Mouse (Mus musculus) layer of hippocampus, postnatal 14 days (tissue): ENCODE measurements around the gene Gse1. TPM values are rescaled to one million over a fixed set of nuclear protein-coding genes. Genes with fewer than 3 reads are reported as not detected.

Experiments
- DNase-seq, 2 experiments: peaks; one replicate each; pipeline ENCODE4 v3.0.0; 2021 to 2022; ENCODE audit warnings: low spot score in 2 of 2, mixed read lengths in 1 of 2
- total RNA-seq, 2 experiments: library from RNA; stranded (reverse); gene quantifications; 2 replicates each; pipeline ENCODE4 v1.2.3; 2021

Gene Gse1
- total RNA-seq, 2 experiments from 2014 or later: 94.0 to 107 TPM

DNA sequence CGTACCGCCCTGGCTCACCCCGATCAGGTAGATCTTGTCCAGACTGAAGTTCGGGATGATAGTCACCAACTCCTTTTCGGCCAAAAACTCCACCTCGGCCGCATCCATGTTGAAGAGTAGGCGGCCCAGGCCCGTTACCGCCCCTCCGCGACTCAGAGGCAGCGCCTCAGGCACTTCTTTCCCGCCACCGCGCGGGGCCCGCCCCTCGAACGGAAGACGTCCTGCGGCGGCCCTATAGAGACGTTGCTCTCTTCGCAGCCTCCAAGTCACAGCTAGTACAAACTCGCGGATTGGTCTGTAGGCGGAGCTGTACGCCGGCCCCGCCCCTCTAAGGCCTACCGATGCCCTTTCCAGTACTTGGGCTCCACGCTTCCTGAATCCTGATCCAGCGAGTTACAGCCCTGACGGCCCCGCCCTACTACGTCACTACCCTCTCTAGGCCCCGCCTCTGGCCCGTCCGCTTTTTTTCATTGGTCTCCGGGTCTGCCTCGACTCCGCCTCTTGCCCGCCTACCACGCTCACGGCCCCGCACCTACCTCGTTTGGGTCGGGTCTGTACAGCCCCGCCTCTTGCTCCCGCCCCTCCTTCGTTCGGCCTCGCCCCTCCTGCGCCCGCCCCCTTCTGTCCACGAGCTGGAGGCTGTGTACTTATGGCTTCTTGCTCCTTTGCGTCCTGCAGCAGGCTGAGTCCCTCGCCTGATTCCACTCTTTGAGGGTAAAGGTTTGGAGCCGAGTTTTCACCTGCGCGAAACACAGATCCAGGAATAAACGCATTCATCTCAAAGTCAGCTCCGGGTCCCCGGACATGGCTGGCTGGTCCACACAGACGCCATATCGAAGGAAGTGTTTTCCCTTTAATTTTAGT lies 360.9 kb downstream of the Gse1 start, which contains the start of gene Gins2:
Gene Gins2, minus strand, starts transcription at position 397 of the 864 bp plus-strand sequence.
- peak; percentile 99 to 100 for DNase-seq

DNA sequence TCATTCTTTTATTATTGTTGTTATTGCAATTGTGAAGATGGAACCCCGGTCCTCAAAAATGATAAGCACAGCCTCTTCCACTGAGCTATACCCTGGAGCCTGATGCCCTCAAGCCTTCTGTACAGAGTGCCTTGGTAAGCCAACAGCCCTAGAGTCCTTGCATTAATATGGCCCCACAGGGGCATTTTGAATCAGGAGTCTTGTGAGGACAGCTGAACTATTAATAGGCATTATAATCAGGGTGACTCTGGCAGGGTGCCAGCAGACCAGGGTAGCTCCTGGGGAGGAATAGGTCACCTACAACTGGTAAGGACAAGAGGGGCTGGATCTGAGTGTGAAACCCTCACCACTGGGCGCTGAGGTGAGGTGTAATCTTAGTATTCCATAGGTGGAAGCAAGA lies 361.7 kb downstream of the Gse1 start:
- DNase-seq: no peak

DNA sequence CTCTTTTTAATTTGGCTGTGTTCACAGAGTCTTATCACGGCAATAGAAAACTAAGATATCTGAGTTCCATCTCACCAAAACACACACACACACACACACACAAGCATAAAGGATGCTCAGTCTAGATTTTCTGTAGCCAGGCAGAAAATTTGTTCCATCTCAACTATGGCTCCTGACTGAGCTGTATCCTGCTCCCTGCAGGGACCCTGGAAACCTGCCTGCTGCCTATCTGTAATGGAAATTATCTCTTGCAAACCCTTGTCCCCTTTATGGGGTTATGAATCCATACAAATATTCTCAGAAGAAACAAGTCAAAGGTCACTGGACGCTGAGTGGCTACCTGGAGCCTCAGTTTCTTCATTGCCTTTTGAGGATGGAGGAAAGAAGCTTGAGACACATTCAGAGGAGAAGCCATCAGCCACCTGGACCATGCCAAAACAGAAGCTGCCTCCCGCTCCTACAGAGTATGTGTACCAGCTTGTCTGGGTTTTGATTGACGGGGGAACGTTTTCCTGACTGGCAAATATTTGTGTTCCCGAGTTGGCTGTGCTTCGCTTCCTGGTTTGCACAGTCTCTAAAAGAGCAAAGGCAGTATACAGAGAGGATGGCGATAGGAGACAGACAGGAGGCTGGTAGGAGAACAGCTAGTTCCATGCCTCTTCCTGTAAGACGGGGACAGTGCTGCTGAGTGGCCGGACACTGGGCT lies 363.5 kb downstream of the Gse1 start:
- peak in 1 of 2 experiments; percentile 84 for DNase-seq

DNA sequence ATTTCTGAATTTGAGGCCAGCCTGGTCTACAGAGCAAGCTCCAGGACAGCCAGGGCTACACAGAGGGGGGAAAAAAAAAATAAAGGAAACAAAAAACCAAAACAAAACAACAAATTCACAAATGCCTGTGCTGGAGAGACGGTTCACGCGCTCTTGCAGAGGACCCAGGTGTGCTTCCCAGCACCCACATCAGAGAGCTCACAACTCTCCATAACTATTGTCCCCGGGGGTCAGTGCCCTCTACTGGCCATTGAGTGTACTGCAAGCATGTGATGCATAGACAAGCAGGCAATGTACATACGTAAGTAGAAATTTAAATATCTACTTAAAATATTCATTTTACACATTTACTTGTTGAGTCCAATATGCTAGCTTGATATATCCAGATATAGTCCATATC lies 366.3 kb downstream of the Gse1 start:
- no peak for DNase-seq

DNA sequence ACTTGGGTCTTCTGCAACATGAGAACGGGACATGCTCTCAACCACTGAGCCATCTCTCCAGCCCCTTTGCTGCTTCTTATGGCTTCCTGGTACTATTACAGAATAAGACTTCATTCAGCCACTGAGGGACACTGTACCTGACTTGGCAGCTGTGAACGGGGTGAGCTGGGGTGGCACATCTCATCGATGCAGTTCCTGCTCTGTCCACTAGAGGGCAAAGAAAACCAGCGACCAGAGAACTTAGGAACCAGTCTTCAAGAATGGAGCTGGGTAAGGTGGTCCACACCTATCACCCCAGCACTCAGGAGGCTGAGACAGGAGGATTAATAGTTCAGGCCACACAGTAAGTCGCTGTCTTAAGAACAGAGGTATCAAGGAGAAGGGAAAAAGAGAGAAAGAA lies 367.7 kb downstream of the Gse1 start:
- DNase-seq: peak in 1 of 2 experiments; percentile 36

DNA sequence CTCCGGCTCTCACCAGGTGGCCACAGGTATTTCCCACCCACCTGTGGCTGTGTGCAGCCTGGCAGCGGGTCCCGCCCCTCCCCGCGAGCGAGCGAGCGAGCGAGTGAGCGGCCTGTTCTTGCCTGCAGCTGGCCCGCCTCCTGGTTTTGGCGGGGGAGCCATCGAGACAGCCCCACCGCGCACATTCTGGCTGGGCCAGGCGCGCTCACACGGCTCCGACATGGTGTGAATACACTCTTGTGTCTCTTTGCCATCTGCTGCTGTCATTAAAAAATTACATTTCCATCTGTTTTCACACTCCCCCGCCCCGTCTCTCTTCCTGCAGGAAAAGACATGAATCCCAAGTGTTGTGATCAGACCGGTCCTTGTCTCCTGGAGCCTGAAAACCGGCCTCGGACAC lies 370.3 kb downstream of the Gse1 start:
- DNase-seq: peak; percentile 77 to 92

DNA sequence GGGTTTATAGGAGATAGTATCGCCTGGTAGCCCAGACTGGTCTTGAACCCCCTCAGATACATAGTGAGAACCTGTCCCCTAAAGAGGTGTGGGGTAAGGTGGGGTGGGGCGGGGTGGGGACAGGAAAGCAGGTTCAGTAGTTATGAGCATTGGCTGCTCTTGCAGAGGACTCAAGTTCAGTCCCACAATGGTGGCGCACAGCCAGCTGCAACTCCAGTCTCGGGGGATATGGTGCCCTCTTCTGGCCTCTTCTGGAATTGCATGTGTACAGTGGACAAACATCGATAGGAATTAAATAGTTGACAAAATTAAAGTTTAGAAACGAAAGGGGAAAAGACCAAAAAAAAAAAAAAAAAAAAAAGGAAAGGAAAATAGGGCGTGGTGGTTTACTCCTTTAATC lies 371.2 kb downstream of the Gse1 start:
- peak; percentile 78 to 82 for DNase-seq

DNA sequence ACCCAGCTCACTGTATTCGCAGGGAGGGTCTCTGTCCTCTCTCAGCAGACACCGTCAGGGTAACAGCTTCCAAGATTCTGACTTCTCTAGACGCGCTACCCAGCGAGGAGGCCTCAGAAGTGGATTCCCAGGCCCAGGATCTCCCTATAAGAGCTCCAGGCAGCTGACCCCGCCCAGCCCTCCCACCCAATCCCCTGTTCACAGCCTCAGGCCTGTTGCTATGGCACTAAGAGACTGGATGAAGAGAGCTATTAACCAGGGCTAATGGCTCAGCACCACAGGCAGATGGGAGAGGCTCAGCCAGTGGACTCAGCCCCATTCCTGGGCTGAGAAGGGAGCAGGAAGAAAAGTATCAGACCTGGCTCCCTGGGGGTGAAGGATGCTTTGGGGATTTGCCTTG lies 374.4 kb downstream of the Gse1 start:
- DNase-seq: no peak

DNA sequence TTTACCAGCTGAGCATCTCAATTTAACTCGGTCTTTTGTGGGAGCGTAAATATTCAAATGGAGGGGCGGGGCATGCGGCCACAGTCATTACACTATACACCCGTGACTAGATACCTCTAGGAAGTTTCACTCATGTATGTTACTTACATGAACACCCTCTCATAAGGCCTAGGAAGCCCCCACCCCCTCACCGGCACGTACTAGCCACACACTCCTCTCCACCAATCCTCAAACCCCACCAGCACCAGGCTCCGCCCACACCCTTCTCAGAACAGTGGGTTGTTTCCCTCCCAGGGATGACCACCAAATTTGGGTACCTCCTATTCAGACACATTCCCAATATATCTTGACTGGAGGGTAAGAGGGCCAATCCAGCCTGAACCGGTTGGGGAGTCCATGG lies 379.2 kb downstream of the Gse1 start:
- DNase-seq: no peak

DNA sequence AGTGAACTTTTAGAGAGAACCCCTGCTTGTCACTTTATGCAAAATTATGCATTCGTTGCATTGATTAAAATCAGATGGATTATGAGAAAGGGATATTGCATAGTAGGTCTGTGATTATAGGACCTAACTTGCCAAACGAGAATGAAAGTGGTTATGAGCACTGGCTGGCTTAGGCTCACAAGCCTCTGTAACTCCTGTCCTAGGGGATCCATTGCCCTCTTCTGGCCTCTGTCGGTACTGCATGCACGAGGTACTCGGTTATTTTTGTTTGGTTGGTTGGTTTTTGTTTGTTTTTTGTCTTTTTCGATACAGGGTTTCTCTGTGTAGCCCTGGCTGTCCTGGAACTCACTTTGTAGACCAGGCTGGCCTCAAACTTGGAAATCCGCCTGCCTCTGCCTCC lies 379.6 kb downstream of the Gse1 start:
- DNase-seq: peak; percentile 78 to 79

DNA sequence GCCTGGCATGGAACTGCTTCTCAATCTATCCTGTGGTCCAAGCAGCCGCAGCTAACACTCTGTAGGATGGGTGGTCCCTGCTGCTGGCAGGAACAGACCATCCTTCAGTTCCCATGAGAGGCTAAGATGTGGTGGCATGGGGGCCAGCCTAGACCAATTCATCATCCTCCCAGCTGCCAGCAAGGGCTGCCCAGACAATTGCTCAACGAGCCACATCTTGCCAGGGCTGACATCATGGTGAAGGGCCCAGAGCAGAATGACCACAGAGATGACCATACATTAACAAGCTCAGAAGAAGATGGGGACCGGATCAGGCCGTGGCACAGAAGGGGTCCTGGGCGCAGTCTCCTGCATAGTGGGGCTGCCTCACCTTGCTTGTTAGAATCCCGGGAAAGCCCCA lies 382.6 kb downstream of the Gse1 start:
- DNase-seq: no peak

DNA sequence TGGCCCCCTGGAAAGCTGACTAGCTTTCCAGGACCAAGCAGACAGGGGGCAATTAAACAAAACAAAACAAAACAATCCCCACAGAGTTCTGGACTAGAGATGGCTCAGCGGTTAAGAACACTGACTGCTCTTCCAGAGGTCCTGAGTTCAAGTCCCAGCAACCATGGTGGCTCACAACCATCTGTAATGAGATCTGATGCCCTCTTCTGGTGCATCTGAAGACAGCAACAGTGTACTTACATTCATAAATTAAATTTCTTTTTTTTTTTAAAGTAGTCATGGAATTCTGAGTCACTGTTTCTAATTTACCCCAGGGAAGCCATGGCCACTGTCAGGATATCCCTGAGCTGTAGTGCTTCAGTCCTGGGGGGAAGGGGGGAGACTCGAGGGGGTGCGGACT lies 386.2 kb downstream of the Gse1 start:
- no peak for DNase-seq

DNA sequence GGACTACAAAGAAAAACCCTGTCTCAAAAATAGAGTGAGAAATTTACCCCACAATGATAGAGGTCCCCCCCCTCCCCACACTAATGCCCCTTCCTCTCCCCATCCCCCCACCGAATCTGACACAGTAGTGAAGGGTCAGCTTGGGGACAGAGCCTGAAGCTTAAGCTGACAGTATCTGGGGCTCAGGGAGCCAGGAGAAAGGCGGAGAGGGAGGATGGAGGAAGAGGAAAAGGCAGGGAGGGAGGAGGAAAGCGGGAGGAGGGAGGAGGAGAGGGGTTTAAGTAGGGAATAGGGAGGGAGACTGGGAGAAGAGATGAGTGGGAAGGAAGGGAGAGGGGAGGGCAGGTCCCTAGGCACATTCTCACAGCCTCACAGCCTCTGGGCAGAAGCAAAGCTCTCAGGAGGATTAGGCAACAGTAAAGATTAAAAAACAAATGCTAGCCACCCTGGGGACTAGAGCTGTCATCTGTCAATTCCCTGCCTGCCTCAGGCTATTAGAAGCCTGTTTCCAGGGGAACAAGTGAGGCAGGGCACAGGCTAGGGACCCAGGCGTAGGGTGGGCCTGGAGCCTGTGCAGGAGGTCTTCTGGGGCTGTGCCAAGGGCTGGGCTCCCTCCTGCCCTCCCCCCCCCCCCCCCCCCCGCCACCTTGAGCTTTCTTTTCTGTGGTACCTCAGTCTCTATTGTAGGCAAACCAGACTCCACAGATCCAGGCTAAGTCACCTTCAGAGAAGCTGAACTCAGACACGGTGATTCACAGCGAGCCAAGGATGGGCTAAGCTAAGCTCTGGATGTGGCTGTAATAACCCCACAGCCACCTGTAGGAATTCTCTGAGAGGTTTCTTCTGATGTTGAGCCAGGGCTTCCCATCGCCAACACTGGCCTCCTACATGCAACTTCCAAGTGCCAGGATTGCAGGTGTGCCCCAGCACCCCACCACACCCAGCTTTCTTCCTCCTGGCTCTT lies 388.7 kb downstream of the Gse1 start:
- no peak for DNase-seq

DNA sequence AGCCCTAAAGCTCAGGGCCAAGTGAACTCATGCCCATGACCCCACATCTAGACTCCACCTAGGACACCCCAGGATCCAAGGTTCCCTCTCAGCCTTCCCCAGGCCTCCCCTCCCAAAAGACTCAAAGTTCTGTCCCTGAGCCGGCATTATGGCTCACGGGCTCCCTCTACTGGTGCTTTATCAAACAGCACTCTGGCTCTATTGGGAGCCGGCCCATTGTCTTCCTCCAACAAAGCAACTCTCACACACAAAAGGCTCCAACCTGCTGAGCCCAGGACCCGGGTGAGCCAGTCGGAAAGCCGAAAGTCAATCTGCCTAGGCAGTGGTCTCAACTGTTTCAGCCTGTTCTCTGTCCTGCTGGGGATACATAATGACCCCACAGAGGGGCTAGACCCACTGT lies 389.9 kb downstream of the Gse1 start:
- peak; percentile 74 to 77 for DNase-seq

DNA sequence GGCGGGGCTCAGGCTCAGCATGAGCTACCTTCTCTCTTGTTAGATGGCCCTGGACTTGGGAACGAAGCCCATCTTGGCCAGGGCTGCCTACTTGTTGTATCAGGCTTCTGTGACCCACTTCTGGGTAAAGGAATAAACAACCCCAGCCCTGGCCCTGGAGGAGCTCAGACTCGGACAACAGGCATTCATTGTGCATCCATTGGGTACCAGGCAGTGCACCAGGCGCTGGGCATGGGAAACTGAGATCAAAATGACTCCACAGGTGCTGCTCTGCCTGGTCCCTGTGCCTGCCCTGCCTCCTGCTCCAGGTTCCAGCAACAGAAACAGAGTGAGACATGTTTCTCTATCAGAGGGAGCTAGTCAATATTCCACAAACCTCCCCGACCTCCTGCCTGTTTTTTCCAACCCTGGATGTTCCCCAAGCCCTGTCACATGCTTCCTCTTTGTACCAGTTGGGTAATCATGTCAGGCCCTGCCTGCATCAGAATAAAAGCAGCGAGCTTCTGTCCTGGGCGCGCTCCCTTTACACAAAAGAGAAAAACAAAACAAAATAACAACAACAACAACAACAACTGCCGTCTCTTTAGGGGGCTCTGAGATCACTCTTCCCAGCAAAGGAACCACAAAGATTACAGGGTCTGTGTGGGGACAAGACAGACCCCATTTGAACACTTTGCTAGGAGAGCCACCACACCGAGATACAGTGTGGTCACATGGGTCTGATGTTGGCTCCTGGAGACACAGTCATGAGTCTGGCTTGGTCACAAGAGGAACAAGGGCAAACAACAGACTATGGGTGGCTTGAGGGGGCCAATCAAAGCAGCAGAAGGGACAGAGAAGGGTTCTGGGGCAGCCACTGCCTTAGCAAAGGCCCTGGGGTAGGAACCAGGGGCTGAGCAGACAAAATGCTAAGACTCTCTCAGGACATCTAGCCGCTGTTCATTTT lies 391.3 kb downstream of the Gse1 start:
- DNase-seq: peak; percentile 48 to 70

DNA sequence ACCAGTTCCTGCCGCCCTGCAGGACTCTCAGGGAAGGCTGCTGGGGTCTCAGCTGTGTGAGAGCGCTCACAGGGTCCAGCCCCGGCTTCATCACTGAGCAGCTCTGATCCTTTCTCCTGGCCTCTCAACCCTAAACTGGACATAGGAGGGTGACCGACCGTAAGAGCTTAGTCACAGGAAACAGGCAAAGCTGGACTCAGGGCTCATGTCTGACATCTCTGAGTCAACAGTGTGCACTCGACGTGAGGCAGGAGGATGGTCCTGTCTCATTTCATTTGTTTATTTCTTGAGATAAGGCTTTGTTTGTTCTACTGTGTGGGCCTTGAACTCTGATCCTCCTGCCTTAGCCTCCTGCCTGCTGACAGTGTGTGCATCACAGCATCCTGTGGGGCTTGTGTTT lies 392.2 kb downstream of the Gse1 start:
- no peak for DNase-seq

DNA sequence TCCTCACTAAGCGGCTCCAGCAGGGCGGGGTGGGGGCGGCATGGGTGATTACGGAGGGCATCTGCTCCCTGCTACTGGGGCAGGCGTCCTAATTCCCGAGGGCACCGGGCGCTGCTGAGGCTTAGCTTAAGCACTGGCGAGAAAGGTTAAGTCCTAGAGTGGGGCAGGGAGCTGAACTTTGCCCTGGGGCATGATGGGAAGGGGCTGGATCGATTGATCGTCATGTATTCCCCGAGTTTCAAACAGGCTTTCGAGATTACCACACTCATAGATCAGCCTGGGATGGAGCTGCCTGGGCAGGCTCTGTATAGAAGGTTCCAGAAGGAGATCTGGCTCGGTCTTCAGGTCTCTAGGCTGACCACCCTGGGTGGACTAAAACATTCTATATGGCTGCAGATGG lies 393.9 kb downstream of the Gse1 start:
- no peak for DNase-seq

DNA sequence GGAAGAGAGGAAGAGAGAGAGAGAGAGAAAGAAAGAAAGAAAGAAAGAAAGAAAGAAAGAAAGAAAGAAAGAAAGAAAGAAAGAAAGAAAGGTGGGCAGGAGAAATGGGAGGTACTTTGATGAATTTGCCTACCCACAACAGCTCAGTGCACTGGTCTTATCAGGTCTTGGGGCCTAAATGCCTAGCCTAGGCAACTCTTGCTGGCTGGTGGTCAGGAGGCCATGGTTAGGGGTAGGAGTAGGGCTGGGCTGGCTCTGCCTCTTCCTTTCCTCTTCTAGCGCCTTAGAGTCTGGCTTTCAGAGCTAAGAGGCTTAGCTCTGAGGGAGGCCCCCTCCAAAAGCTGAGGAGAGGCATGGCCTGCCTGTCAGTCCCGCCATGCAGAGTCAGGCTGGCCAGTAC lies 395.4 kb downstream of the Gse1 start:
- DNase-seq: no peak

DNA sequence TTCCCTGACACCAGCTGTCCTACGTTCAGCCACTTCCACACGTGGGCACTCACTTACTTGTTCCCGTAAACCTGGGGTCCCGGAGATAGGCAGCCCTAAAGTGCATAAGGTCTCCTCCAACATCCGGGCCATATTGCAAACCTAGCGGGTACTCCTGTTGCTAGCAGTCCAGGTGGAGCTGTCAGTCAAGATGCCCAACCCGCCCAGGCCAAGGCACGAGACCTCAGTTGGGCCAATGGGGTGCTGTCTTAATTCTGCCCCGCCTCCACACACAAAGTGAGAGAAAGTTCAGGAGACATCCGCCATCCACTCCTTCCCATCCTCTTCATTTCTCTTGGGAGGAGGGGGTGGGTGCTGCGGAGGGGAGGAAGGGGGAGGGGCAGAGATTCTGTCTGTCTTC lies 398.2 kb downstream of the Gse1 start:
- no peak for DNase-seq

DNA sequence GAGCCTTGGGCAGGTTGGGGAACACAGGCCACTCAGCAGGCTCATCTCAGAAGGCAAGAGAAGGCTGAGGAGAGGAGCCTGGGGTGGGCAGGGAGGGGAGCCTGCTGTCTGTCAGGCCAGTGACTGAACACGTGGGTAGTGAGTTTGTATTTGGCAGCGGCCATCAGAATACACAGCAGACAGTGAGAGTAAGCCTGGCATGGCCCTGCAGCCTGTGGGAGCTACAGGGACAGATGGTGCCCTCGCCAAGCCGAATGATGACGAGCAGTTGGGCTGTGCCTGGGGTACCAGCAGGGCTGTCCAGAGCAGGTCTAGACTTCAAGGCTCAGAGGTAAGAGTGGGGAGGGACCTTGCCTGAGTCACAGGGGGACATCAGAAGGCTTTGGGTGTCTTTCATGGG lies 399.0 kb downstream of the Gse1 start:
- DNase-seq: peak; percentile 41 to 74
